Mouse (Mus musculus) R1 (cell line): Measurements from ENCODE around the gene Stag2.

Source experiments
- DNase-seq: peaks from one replicate; pipeline ENCODE4 v3.0.0-alpha.2; 2018; ENCODE audit warnings: low read depth, low spot score

Gene Stag2

DNA sequence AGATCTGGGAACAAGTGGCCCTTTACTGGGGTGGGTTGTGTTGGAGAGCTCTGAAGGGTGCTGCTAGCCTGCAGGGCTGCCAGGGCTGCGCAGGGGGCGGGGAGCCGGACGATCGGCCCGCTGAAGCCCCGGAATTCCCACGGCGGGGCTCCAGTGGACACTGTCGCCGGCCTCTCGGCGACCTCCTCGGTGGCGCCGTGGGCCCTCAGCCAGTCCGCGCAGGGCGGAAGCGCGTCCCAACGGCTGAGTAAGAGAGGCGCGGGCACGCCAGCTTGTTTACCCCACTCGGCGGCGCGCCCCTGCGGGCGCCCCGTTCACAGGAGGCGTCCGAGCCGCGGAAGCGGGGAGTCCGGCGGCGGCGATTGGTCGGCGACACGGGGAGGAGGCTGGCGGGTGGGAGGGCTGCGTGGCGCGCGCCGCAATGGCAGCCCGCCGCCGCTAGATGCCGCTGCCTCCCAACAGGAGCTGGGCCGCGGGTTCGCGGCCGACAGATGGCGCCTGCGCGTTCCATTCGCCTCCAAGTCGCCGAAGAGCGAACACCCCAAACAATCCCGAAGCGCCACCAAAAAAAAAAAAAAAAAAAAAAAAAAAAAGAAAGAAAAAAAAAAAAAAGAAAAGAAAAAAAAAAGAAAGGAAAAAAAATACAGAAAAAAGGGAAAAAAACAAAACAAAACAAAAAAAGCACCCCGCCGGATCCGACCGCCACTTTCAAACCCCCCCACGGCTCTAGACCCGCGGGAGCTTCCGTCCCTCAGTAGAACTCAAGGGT, at the start of gene Stag2:
Gene Stag2 (plus strand): TSS at position 530 of the 769 bp plus-strand sequence.
- peak; percentile 72 for DNase-seq

DNA sequence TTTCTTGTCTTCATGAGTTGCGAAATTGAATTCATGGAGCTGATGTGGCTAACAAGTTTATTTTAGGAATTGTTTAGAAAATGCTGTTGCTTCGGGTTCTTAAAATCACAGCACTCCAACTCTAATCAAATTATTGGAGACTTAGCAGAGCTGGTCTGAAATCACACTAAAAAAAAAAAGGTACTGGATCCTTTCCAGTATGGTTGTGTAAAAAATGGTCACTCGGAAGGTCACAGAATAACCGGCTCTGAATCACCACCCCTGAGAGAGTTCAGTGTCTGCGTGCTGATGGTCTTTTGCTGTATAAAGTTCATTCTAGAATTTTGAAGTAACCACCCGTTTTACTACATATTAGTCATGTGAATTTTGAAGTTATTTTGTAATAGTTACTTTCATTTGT, 42.0 kb upstream of the Stag2 start:
- DNase-seq, result no peak

DNA sequence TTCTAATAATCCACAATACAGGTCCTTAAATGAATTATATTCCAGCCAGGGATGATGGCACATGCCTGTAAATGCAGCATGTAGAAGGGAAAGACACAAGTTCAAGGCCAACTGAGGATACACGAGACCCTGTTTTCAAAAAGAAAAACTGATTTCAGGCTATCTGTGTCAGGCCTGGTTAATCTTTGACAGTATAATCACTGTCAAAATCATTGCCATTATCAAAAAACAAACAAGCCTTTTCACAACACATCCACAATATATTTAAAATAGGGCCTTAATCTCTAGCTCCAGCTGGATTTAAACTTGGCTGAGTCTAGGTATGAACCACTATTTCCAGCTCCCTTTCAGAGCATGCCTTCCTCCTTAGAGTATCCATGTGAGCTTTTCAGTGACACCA, 38.5 kb upstream of the Stag2 start:
- no peak for DNase-seq

DNA sequence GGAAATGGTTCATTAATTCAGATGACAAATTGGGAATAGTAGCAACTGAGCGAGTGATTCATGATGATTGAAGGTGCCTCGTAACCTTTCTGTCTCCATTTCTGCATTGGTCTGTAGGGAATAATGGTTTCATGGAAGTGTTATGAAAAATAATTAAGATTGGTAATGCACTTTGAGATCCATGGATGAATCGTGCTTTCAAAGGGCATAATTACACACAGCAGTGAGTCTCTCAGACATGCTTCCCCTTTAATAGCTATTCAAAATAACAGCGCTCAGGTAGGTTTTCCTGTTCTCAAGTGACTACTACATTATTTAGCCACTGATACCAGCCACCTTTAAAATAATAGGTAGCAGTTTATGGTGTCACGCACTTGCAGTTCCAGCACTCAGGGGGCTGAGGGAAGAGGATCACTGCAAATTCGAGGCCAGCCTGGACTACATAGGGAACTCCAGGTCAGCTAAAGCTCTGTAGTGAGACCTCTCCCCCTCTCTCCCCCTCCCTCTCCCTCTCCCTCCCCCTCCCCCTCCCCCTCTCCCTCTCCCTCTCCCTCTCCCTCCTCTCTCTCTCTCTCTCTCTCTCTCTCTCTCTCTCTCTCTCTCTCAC, 29.6 kb upstream of the Stag2 start:
- DNase-seq, result no peak

DNA sequence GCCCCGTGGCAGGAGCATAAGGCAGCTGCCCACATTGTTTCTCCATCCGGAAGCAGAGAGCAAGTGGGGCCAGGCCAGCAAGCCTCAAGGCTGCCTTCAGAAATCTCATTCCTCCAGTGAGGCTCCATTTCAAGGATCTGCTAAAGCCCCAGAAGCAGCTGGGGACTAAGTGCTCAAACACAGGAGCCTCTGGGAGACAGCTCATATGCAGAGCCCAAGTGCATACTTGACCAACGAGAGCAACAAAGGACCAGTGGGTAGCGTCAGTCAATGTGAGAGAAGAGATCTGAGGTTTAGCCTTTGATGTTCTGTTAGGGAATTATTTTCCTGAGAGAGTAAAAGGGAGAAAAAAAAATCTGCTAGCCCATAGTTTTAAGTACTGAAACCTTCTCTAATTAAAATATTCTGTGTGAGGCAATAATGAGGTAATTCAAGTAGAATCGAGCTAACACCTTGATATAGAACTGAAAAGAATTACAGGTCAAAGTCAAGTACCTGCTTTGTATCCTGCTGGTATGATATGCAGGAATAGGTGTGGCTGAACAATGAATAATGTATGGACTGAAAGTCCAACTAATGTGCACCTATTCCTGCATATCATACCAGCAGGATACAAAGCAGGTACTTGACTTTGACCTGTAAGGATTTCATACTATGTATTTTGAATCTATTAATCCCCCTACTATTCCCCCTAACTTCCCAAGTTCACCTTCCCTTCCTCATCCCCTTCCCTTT, 24.0 kb upstream of the Stag2 start:
- no peak for DNase-seq

DNA sequence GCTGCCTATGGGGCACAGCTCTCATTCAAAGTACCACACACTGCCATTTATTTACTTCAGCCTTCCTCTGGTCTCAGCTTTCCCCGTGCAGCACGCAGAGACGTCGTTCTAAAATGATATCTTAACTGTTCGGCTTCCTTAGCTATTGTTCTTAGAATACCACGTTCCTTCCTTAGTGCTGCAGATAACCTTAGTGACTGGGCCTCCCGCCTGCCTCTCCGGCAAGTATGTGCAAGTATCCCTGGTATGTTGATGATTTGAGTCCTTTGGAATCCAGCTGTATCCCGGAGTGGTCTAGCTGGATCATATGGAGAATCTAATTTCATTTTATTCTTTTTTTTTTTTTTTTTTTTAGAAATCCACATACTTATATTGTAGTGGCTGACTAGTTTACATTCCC, 9.2 kb upstream of the Stag2 start:
- peak; percentile 32 for DNase-seq

DNA sequence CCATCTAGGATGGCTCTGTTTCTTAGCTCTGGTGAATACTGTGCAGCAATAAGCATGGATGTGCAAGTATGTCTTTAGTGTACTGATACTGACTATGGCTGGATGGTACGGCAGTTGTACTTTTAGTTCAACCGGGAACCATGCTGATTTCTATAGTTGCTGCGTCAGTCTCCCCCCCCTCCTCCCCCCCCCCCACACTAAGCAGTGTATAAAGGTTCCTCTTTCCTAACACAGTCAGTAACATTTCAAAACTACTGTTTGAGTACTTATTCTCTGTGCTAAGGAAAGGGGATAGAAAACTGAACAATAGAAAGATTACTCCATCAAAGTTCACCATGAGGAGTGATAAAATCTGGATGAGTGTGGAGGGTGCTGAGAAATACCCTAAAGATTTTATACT, 6.5 kb upstream of the Stag2 start:
- DNase-seq, result no peak

DNA sequence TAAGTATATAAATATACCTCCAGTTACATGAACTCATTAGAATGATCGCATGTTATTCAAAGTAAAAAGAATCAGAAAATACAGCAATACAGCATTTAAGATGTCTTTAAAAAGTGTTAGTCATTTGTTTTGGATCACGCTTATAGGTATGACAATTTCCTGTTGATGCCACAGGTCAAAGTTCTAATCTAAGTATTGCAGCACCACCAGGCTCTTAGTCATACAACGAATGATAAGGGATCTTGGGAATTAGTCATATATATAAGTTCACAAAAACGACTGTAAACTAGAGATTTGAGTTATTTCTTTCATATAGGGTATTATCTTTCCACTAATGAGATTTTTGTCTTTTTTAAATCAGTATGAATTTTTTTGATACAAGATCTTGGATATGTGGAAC, 5.1 kb upstream of the Stag2 start:
- DNase-seq, result no peak

DNA sequence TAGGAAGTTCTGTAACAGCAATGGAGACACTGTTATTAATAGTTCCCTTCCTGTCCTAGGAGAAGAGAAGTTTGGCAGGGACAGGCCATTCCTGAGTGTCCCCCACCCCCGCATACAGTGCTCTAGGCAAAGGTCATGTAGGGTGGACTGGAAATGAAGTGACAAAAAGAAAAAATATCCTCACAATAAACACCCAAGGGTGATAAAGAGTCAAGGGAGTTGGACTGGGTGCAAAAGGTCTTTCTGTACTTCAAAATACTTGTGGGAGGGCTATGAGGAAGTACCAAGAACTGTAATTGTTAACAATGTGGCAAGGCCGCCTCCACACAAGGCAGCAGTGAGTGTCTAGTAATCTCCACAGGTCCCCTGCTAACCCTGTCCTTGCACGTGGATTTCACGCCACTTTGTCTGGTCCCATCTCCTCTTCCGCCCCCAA, 1.1 kb upstream of the Stag2 start:
- no peak for DNase-seq

DNA sequence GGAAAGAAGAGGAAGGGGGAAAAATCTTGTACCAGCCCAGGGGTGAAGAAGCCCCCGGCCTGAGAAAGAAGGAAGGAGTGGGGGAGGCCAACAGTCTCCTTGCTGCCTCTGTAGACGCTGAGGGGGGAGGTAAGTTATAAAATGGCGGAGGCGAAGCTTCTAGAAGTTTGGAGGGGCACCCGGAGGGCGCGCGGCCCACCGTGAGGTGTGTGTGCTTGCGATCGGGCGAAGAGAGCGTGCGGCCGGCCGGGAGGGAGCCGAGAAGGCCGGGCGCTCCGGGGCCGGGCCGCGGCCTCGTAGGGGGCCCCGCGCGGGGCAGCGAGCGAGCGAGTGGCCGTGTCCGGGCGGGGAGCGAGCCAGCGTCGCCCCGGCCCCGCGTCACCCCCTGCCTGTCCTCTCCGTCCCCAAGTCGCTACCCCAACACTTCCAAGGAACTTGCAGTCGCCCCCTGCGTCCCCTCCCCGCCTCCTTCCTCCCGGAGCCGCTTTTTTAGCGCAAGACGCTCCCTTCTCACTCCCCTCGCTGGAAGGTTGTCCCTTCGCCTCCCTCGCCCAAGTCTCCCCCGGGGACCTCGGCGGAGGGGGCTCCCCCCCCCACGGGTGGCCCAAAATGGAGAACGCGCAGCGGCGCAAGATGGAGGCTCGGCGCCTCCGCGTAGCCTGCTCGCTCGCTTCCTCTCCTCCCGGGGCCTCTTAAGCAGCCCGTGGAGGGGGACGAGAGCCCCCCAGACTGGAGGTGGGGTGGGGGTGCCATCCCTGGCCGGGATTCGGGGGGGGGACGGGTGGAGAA, 634 bp downstream of the Stag2 start:
- peak; percentile 21 for DNase-seq

DNA sequence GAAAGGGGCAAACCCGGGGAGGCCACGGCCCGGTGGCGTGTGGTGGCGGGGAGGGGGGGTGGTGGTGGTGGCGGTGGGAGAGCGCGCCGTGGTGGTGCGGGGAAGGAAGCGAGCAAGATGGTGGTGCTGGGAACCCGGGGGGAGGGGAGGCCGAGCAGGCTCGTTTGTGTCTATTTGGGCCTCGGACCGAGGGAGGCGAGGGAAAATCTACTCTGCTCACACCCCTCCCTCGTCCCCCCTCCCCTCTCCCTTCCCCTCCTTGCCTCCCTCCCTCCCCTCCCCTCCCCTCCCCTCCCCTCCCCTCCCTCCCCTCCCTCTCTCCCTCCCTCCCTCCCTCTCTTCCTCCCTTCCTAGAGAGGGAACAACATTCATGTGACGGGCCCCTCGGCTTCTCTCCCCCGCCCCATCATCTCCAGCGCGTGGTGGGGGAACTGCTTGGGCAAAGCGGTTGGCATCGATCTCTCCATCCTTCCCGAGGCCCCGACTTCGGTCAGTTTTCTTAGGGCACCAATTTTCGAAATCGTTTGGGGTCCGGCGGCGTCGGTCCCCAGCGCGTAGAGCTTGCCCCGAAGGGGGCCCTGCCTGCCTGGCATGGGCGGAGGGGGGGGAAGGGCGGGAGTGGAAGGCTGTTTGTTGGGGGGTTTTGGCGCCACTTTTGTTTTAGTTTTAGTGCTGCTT, 1.4 kb downstream of the Stag2 start:
- peak; percentile 88 for DNase-seq

DNA sequence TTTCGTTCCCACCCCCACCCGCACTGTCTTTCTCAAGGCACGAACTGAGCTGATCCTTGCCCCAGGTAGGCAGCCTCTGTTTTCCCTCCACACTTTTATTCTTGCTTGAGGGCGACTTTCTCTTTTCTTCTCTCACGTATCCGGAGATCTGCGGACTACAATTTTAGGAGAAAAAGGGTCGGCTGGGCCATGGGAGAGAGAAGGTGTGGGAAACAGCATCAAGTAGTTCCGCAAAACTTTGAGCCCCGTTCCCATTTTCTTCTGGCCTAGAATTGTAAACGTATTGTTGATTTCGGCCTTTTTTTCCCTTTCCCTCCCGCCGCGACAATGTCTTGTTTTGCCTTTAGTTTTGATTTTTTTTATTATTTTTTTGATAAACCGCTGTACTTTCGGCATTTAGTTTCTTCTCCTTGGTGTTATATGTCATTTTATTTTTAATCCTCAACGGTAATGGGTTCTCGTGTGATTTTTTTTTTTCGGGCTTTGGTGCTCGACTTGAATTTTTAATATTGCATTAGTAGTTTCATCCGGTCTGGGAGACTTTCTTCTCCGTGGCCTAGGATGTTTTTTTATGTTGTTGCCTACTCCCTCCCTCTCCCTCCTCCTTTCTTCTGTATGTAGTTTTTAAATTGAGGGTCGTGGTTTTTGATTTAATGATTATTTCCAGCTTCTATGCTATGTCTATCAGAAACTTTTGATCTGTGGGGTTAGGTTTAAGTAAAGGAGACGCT, 2.1 kb downstream of the Stag2 start:
- DNase-seq, result no peak

DNA sequence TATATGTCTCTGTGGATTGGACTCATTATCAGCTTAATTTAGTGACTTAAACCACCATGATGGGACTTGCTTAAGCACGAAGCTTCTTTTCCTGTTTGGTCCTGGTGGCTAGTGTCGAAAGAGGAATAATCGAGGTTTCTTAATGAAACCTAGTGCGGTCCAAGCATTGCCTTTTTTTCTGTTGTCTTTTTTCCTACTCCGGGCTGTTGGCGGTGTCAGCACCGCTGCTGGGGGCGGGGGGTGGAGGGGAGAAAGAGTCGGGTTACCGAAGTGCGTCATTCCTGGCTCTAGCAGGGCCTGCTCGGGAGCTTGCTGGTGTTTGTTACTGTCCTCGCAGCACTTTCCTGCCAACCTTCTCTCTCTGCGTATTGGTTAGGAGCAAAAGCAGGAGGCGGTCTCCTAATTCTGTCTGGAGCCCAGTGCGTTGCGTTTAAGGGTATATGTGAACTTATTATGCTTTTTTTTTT, 2.8 kb downstream of the Stag2 start:
- peak; percentile 80 for DNase-seq

DNA sequence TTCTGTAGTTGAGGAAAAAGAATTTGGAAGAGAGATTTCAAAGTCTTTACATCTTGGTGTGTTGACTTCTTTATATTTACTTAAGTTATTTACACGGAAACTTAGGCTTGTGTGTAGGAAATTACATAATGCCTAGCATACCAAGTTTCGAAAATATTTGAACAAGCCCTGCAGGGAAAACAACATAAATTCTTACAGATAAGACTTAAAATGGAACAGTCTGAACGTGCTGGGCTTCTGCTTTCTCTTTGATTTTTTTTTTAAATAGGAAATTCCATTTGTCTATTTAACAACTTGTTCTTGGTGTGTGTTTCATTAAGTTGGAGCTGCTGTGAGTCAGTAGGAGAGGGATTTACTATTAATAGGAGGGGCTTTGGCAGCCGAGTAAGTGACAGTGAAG, 3.9 kb downstream of the Stag2 start:
- DNase-seq, result no peak

DNA sequence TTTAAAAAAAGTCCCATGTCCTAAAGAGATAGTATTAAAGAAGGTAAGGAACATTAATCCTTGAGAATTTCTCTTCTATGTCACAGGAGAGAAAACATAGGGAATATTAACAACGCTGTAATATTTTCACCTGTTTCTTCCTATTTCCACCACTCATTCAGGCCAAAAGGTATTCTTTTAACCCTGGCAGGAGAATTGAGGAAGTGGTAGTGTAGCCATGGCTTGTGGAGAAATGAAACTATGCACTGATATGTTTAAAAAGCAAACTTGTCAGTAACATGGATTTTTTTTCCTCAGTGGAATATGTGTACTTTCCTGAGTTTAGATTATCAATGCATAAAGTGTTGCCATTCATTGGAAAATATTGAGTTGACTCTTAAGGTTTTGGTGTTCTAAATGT, 16.3 kb downstream of the Stag2 start:
- no peak for DNase-seq

DNA sequence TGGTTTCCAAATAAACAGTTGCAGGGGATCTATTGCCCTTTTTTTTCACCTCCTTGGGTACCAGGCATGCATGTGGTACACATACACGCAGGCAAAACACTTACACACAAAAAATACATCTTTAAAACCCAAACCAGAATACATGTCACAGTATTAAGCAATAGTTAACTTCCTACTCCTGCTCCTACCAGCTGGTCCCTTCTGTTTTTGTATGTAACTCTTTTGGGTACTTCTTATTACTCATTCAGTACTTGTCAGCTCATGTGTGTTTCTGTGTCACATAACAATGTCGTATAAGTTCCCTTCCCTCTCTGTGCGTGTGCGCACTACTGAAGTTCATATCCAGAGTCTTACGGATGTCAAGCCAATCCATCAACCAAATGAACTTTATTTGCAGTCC, 21.7 kb downstream of the Stag2 start:
- DNase-seq, result no peak

DNA sequence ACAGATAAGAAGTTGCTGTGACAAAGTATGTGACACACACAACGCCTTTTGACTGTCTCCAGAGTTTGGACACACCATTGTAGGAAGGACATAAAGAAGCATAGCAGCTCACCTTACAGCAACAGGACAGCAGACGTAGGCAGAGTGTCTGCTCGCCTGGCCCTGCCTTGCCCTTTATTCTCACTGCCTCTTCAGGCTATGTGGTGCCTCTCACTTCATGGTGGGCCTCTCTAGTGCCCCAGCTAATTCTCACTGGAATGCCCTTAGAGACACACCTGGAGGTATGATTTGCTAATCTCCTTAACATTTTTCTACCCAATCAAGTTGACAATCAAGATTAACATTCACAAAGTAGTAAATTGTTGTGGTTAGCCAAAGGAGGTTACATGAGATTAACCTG, 38.5 kb downstream of the Stag2 start:
- DNase-seq, result no peak

DNA sequence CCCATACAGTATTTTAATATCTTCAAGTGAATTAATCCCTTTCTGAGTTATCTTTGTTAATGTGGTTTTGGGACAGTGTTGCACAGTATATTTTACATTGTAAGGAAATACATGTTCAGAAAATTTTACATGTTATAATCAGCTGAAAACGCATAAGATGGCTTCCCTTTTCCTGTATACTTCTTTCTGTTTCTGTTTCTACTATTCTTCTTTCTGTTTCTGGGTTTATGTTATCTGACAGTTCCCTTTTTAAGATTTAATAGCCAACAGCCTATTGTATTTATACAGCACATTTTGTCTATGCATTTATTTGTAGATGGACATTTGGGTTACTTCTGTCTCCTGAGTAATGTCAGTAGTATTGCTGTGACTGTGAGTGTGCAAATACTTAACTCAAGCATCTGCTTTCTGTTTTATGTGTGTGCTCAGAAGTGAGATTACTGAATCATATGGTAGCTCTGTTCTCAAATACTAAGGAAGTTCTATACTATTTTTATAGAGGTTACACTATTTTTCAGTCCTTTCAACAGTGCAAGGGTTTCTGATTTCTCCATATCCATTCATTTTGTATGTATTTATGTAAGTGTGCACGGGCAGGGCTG, 39.8 kb downstream of the Stag2 start:
- DNase-seq, result no peak

DNA sequence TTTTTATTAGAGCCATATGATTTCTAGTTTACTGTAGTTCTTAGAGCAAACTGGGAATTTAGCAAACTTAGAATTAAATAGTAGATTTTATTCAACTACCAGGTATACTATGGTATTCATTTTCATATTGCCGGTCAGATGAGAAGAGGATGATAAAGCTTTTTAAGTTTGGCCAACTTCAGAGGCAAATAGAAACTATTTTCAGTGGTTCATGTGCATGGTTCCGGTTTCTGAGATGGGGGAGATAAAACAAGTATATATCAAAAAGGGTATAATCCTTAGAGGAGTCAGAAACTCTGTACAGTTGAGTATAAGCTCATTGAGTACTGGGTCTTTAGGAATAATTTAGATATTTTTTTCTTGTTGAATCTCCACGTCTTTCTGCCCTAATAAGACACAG, 45.5 kb downstream of the Stag2 start:
- no peak for DNase-seq

DNA sequence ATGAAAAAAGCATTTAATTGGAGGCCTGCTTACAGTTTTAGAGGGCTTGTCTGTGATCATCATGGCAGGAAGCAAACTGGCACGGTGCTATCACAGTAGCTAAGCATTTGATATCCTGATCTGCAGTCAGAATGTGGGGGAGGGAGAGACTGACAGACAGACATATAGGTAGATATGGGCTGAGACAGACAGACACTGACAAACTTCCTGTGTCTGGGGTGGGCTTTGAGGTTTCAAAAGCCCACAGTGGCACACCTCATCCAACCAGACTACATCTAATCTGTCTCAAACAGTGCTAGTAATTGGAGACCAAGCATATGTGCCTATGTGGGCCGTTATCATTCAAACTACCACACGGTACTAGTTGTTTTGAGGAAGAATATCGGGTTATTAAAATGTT, 53.4 kb downstream of the Stag2 start:
- DNase-seq, result no peak
